Mouse (Mus musculus) left cerebral cortex, adult 11 months (tissue): ENCODE results near the gene Rpl37.

Experiments
- DNase-seq: peaks from one replicate; pipeline ENCODE4 v3.0.0; 2022; ENCODE audit warnings: low spot score

Rpl37 gene

DNA sequence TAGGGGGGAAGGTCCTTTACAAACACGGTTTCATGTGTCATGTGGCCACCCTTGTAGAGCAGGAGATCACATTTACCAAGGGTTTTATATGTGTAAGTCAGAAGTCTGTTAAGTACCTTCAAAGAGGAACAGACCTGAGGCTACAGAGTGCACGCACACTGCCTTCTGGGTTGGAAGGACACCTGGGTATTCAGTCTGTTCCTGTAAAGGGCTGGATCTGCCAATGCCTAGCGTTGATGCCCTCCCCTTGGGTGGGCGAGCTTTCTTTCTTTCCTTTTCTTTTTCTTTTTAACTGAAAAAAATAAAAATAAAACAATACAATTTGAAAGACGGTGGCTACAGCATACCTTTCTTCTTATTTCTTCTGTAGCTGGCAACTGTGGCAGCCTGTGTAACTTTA is 38.6 kb downstream of the Rpl37 start:
- no peak for DNase-seq

GRCm38 (mm10) chr15:5156355-5156754 is 39.9 kb downstream of the Rpl37 start:
- no peak for DNase-seq

GRCm38 (mm10) chr15:5157386-5157785 is 40.9 kb downstream of the Rpl37 start:
- DNase-seq, result no peak

- no peak for DNase-seq
Measured at GRCm38 (mm10) chr15:5158827-5159226, 42.4 kb downstream of the Rpl37 start.

DNA sequence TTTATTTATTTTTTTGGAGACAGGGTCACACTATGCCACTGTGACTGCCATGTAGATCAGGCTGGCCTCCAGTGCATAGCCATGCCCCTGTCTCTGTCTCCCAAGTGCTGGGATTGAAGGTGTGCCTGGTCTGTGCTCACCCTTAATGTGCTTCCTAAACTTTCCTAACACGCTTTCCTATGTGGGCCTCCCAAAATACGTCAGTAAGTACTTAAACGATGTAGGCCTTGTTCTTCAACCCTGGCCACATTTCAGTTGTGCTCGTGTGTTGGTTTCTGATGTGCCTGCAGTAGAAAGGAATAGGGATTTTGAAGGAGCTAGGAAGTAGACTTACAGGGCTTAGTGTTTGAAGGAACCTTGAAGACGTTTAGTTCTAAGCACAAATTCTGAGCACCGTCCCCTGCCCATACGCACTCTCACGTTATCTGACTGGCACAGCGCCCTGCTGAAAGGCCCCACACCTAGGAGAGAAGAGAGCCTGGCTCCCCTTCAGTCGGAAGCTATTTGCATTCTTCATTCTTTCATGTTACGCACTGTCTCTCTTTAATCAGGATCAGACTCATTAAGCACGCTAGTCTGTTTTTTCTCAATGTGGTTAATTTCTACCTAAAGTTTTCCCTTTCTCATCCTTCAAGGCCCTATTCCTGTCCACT is 48.8 kb downstream of the Rpl37 start:
- DNase-seq, result no peak
